Mouse (Mus musculus): ENCODE results near the gene Alyref2. TPM values are rescaled to one million over a fixed set of nuclear protein-coding genes. Genes with fewer than 3 reads are reported as not detected.

The Alyref2 gene
- polyA plus RNA-seq, 1 experiment from 2014 or later = 13.3 TPM

DNA sequence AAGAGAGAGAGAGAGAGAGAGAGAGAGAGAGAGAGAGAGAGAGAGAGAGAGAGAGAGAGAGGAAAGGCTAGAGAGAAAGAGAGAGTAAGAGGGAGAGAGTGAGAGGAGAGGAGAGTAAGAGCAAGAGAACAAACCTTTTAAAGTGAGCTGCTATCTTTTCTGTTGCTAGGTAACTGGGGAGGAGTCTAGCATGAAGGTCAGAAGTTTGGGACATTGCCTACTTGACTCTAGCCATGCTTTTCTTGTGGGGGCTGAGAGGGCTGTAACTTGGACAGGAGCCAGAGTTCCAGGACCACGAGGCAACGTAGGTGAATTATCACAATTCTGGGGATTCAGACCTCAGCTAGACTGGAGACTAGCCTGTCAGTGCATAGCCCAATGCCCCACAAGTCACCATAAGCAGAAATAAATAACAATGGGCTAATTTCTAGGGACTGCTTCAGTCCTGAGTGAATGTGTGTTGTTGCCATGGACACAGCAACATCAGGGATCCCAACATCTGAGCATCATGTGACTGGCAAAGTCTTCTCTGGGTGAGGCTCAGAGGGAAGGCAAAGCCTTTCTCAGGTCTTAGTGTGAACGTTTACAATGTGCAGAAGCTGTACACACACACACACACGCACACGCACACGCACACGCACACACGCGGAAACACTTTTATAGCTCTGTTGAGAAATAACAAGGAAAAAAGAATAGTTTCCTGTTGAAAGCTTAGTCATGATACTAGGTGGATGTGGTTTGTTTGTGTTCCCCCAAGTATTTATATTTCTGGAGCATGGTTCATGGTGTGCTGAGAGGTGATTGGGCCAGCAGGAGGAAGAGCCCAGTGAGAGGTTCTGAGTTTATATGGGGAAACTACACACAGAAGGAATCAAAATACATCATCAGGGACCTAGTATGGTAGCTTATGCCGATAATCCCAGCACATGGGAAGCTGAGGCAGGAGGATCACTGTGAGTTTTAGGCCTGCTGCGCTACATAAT is 50.4 kb downstream of the Alyref2 start:
- H3K27me3 ChIP-seq (ENCODE audit: insufficient read depth, poor library complexity, severe bottlenecking) = no peaks in the 10 kb centered on the region
- no peaks in the 10 kb centered on the region for H3K9me3 ChIP-seq
- peaks cover 5% of the 10 kb centered on the region; the same call in 1 of the 2 replicates for H3K4me1 ChIP-seq (replicated peaks)
- H3K27ac ChIP-seq = no peak overlapping the region
- no peak overlapping the region for H3K4me3 ChIP-seq
- H3K36me3 ChIP-seq = no peaks in the 10 kb centered on the region
- no peak for DNase-seq (ENCODE audit: low spot score)
- 92% methylated on average over 11 of the region's 11 CpGs for WGBS

Other genes with a start within 250 kb of the Alyref2 start
- 70.3 and 80.9 TPM in 2 replicates for gene B4galt3, start 233.2 kb upstream of the Alyref2 start, polyA plus RNA-seq (2016; fragmentation: Nextera tagmentation; extraction: Ambion mirVana)
- 54.1 and 56.2 TPM in 2 replicates for gene Ppox, start 222.3 kb upstream of the Alyref2 start, polyA plus RNA-seq (2016; fragmentation: Nextera tagmentation; extraction: Ambion mirVana)
- 95.6 and 111 TPM in 2 replicates for gene Usp21, start 215.5 kb upstream of the Alyref2 start, polyA plus RNA-seq (2016; fragmentation: Nextera tagmentation; extraction: Ambion mirVana)
- gene Ufc1, start 208.5 kb upstream of the Alyref2 start, polyA plus RNA-seq (2016; fragmentation: Nextera tagmentation; extraction: Ambion mirVana) = 105 and 111 TPM in 2 replicates
- gene Dedd, start 174.3 kb upstream of the Alyref2 start, polyA plus RNA-seq (2016; fragmentation: Nextera tagmentation; extraction: Ambion mirVana) = 46.2 and 48.4 TPM in 2 replicates
- gene Nit1, start 157.8 kb upstream of the Alyref2 start, polyA plus RNA-seq (2016; fragmentation: Nextera tagmentation; extraction: Ambion mirVana) = 39.6 and 46.0 TPM in 2 replicates
- gene Pfdn2, start 157.8 kb upstream of the Alyref2 start, polyA plus RNA-seq (2016; fragmentation: Nextera tagmentation; extraction: Ambion mirVana) = 130 and 147 TPM in 2 replicates
- 2.1 and 2.5 TPM in 2 replicates for gene Klhdc9, start 142.7 kb upstream of the Alyref2 start, polyA plus RNA-seq (2016; fragmentation: Nextera tagmentation; extraction: Ambion mirVana)
- gene Nectin4, start 133.4 kb upstream of the Alyref2 start, polyA plus RNA-seq (2016; fragmentation: Nextera tagmentation; extraction: Ambion mirVana) = 1.5 and 1.7 TPM in 2 replicates
- 0.82 and 0.98 TPM in 2 replicates for gene Arhgap30, start 114.5 kb upstream of the Alyref2 start, polyA plus RNA-seq (2016; fragmentation: Nextera tagmentation; extraction: Ambion mirVana)
- gene Usf1, start 92.2 kb upstream of the Alyref2 start, polyA plus RNA-seq (2016; fragmentation: Nextera tagmentation; extraction: Ambion mirVana) = 143 and 159 TPM in 2 replicates
- gene Tstd1, start 84.6 kb upstream of the Alyref2 start, polyA plus RNA-seq (2016; fragmentation: Nextera tagmentation; extraction: Ambion mirVana) = 9.7 and 10.1 TPM in 2 replicates
- 22.2 and 28.7 TPM in 2 replicates for gene F11r, start 65.9 kb upstream of the Alyref2 start, polyA plus RNA-seq (2016; fragmentation: Nextera tagmentation; extraction: Ambion mirVana)
- gene Itln1, start 31.8 kb downstream of the Alyref2 start, polyA plus RNA-seq (2016; fragmentation: Nextera tagmentation; extraction: Ambion mirVana) = not detected in 2 replicates
- 0.09 TPM in 1 of 2 replicates, not detected in the other for gene Cd244a, start 55.7 kb downstream of the Alyref2 start, polyA plus RNA-seq (2016; fragmentation: Nextera tagmentation; extraction: Ambion mirVana)
- 0.09 TPM in 1 of 2 replicates, not detected in the other for gene Ly9, start 103.9 kb downstream of the Alyref2 start, polyA plus RNA-seq (2016; fragmentation: Nextera tagmentation; extraction: Ambion mirVana)
- gene Slamf7, start 149.6 kb downstream of the Alyref2 start, polyA plus RNA-seq (2016; fragmentation: Nextera tagmentation; extraction: Ambion mirVana) = not detected in 2 replicates
- 0.30 and 0.46 TPM in 2 replicates for gene Cd48, start 178.5 kb downstream of the Alyref2 start, polyA plus RNA-seq (2016; fragmentation: Nextera tagmentation; extraction: Ambion mirVana)

Data from hindbrain, embryonic 10.5 days (tissue).